In genomic region chr5:25188802-25189201, GRCm38 (mm10) we compare ENCODE assay signal across 11 mouse cellular contexts. TPM values are rescaled to one million over a fixed set of nuclear protein-coding genes. Genes with fewer than 3 reads are reported as not detected.
DNase-seq lines count a peak whose midpoint lies in the region; ATAC-seq lines count a peak whose summit lies in the region.
"Had no signal": no experiment of that assay in that cellular context is flagged by ENCODE, and none has a peak within 500 bp of the region (broad histone marks: within the 10 kb centered on the region; RNA-seq: fewer than 3 reads in every experiment).

No protein-coding gene starts in this region.

- no peaks in the 10 kb centered on the region for H3K36me3 ChIP-seq in stomach, embryonic 14.5 days (ENCODE audit: control insufficient read depth, insufficient read depth, low read length)
- no peaks in the 10 kb centered on the region for H3K36me3 ChIP-seq in forebrain, embryonic 16.5 days (ENCODE audit: control insufficient read depth, insufficient read depth)
- no peaks in the 10 kb centered on the region for H3K36me3 ChIP-seq in forebrain, embryonic 13.5 days (ENCODE audit: poor library complexity, severe bottlenecking)
- H3K36me3 ChIP-seq: hindbrain, embryonic 15.5 days; neural tube, embryonic 12.5 days had no signal

- peak; percentile 33; the same call in 1 of the 2 replicates for ATAC-seq in stomach, embryonic 14.5 days (ENCODE audit: insufficient number of reproducible peaks, insufficient read depth, low FRiP score, low read depth)
- ATAC-seq in forebrain, embryonic 16.5 days, result no peak
- no peak for ATAC-seq in forebrain, embryonic 13.5 days

- H3K4me3 ChIP-seq in stomach, embryonic 14.5 days (ENCODE audit: low read depth, low read length), result no peak overlapping the region
- no peak overlapping the region for H3K4me3 ChIP-seq in forebrain, embryonic 16.5 days (replicated peaks; ENCODE audit: low read length)
- H3K4me3 ChIP-seq in forebrain, embryonic 13.5 days, result no peak overlapping the region
- H3K4me3 ChIP-seq: hindbrain, embryonic 15.5 days; neural tube, embryonic 12.5 days had no signal

- DNase-seq in heart, adult 18-20 months, result peak; percentile 10 to 12
- no peak for DNase-seq in heart, adult 11 months
- peak; percentile 2 to 6 for DNase-seq in urinary bladder, adult 18-20 months (ENCODE audit: low spot score in 2 of 2)
- no peak for DNase-seq in urinary bladder, postnatal 4 days (ENCODE audit: low spot score in 2 of 2)
- DNase-seq in induced T-regulatory cell, adult 2 months (ENCODE audit: low read depth), result peak; percentile 31

- H3K27me3 ChIP-seq in stomach, embryonic 14.5 days (ENCODE audit: control insufficient read depth, insufficient read depth, low read length), result no peaks in the 10 kb centered on the region
- no peaks in the 10 kb centered on the region for H3K27me3 ChIP-seq in forebrain, embryonic 16.5 days (replicated peaks; ENCODE audit: control insufficient read depth, insufficient read depth, low read length)
- no peaks in the 10 kb centered on the region for H3K27me3 ChIP-seq in forebrain, embryonic 13.5 days
- H3K27me3 ChIP-seq: hindbrain, embryonic 15.5 days; neural tube, embryonic 12.5 days had no signal

- no peak overlapping the region for H3K4me2 ChIP-seq in stomach, embryonic 14.5 days (replicated peaks; ENCODE audit: low read depth, low read length)
- H3K4me2 ChIP-seq in forebrain, embryonic 16.5 days (ENCODE audit: low read length), result no peak overlapping the region
- no peak overlapping the region for H3K4me2 ChIP-seq in forebrain, embryonic 13.5 days
- H3K4me2 ChIP-seq: hindbrain, embryonic 15.5 days; neural tube, embryonic 12.5 days had no signal

- H3K9ac ChIP-seq in stomach, embryonic 14.5 days (replicated peaks; ENCODE audit: low read depth, low read length), result no peak overlapping the region
- no peak overlapping the region for H3K9ac ChIP-seq in forebrain, embryonic 16.5 days (replicated peaks; ENCODE audit: low read depth, low read length)
- no peak overlapping the region for H3K9ac ChIP-seq in forebrain, embryonic 13.5 days
- H3K9ac ChIP-seq: hindbrain, embryonic 15.5 days; neural tube, embryonic 12.5 days had no signal

- no peaks in the 10 kb centered on the region for H3K9me3 ChIP-seq in stomach, embryonic 14.5 days (ENCODE audit: control insufficient read depth, low read depth, low read length)
- H3K9me3 ChIP-seq in forebrain, embryonic 16.5 days (ENCODE audit: control insufficient read depth, low read length), result no peaks in the 10 kb centered on the region
- H3K9me3 ChIP-seq in forebrain, embryonic 13.5 days (replicated peaks), result no peaks in the 10 kb centered on the region
- H3K9me3 ChIP-seq: hindbrain, embryonic 15.5 days; neural tube, embryonic 12.5 days had no signal

- no peak overlapping the region for H3K27ac ChIP-seq in stomach, embryonic 14.5 days (ENCODE audit: low read length)
- no peak overlapping the region for H3K27ac ChIP-seq in forebrain, embryonic 16.5 days (ENCODE audit: low read length)
- no peak overlapping the region for H3K27ac ChIP-seq in forebrain, embryonic 13.5 days
- H3K27ac ChIP-seq: hindbrain, embryonic 15.5 days; neural tube, embryonic 12.5 days had no signal

- 60% methylated on average over 1 of the region's 1 CpGs for WGBS in stomach, embryonic 14.5 days
- 39% methylated on average over 1 of the region's 1 CpGs for whole genome bisulfite sequencing in forebrain, embryonic 16.5 days
- 33% methylated on average over 1 of the region's 1 CpGs for WGBS in forebrain, embryonic 13.5 days

- no peaks in the 10 kb centered on the region for H3K4me1 ChIP-seq in stomach, embryonic 14.5 days (ENCODE audit: control insufficient read depth, insufficient read depth, low read length)
- H3K4me1 ChIP-seq in forebrain, embryonic 16.5 days (replicated peaks; ENCODE audit: control insufficient read depth, insufficient read depth, low read length), result no peaks in the 10 kb centered on the region
- H3K4me1 ChIP-seq in forebrain, embryonic 13.5 days, result no peaks in the 10 kb centered on the region
- H3K4me1 ChIP-seq: hindbrain, embryonic 15.5 days; neural tube, embryonic 12.5 days had no signal

RNA-seq across cellular contexts. Expression of gene Galntl5, which starts 7.5 kb away (rescaled TPM):
- not detected for total RNA-seq in heart, adult 18-20 months (2021)
- polyA plus RNA-seq in stomach, embryonic 14.5 days (2014; fragmentation: Nextera tagmentation; extraction: Ambion mirVana), result not detected in 2 replicates
- not detected in 2 replicates for polyA plus RNA-seq in forebrain, embryonic 16.5 days (2015; fragmentation: Nextera tagmentation; extraction: Ambion mirVana)
- not detected in 2 replicates for polyA plus RNA-seq in forebrain, embryonic 13.5 days (2015; fragmentation: Nextera tagmentation; extraction: Ambion mirVana)
- total RNA-seq: adrenal gland, adult 18-20 months had no signal
- polyA plus RNA-seq: hindbrain, embryonic 15.5 days; neural tube, embryonic 12.5 days had no signal

RNA-seq across cellular contexts. Expression of gene Galnt11, which starts 32.9 kb away (rescaled TPM):
- total RNA-seq in heart, adult 18-20 months (2021), result 10 to 100 TPM; 19.6 to 20.8 TPM
- polyA plus RNA-seq in stomach, embryonic 14.5 days (2014; fragmentation: Nextera tagmentation; extraction: Ambion mirVana), result 46.4 and 52.4 TPM in 2 replicates
- 44.1 and 47.5 TPM in 2 replicates for polyA plus RNA-seq in forebrain, embryonic 16.5 days (2015; fragmentation: Nextera tagmentation; extraction: Ambion mirVana)
- polyA plus RNA-seq in forebrain, embryonic 13.5 days (2015; fragmentation: Nextera tagmentation; extraction: Ambion mirVana), result 33.6 and 35.9 TPM in 2 replicates

RNA-seq across cellular contexts. Expression of gene E130116L18Rik, which starts 34.2 kb away (rescaled TPM):
- total RNA-seq in heart, adult 18-20 months (2021), result not detected
- polyA plus RNA-seq in stomach, embryonic 14.5 days (2014; fragmentation: Nextera tagmentation; extraction: Ambion mirVana), result not detected in 2 replicates
- not detected in 2 replicates for polyA plus RNA-seq in forebrain, embryonic 16.5 days (2015; fragmentation: Nextera tagmentation; extraction: Ambion mirVana)
- polyA plus RNA-seq in forebrain, embryonic 13.5 days (2015; fragmentation: Nextera tagmentation; extraction: Ambion mirVana), result not detected in 2 replicates
- total RNA-seq: adrenal gland, adult 18-20 months had no signal
- polyA plus RNA-seq: hindbrain, embryonic 15.5 days; neural tube, embryonic 12.5 days had no signal

Comparison
In these comparisons a context has a peak if more than half of its experiments do, and no peak if none do; other contexts are left out.
1. DNase-seq: peak in heart, adult 18-20 months (2 of 2), urinary bladder, adult 18-20 months (2 of 2) and induced T-regulatory cell, adult 2 months (single experiment); none in heart, adult 11 months (single experiment) and urinary bladder, postnatal 4 days (0 of 2).